Mouse (Mus musculus): ENCODE results near the gene Ccdc105.

- TF ChIP-seq CTCF (conservative IDR thresholded peaks at IDR 0.05; ENCODE audit: low read length): no peak
- no peak for TF ChIP-seq POU5F1 (IDR thresholded peaks at IDR 0.05; ENCODE audit: borderline replicate concordance, low read length)
Measured at GRCm38 (mm10) chr10:78790561-78790960, 37.7 kb upstream of the Ccdc105 start.

All from E14TG2a.4 (cell line).